Mouse (Mus musculus) CH12.LX (cell line): ENCODE measurements at regions not wholly inside any gene's neighbourhood (a gene's known extent, or its start where the extent isn't known, plus 50 kb on each side); places are given as distances from the start of the nearest gene placed in this dataset.

Experiments
- CTCF ChIP-seq, 2 experiments: IDR thresholded peaks in 1 of 2; conservative IDR thresholded peaks in 1 of 2; 2 replicates each; pipeline ENCODE4 v1.5.1; 2011 to 2012; ENCODE audit warnings: low read depth in 2 of 2, low read length in 2 of 2, improper control_type of control experiment in 1 of 2, inconsistent platforms in 1 of 2, mild to moderate bottlenecking in 1 of 2, moderate library complexity in 1 of 2
- EP300 ChIP-seq: IDR thresholded peaks from 2 replicates; pipeline ENCODE4 v1.6.1; 2011; ENCODE audit warnings: low read length, improper control_type of control experiment
- KAT2A ChIP-seq: IDR thresholded peaks from 2 replicates; pipeline ENCODE4 v1.6.1; 2012; ENCODE audit warnings: low read length, improper control_type of control experiment, inconsistent platforms; ENCODE audit not compliant: insufficient replicate concordance
- NELFE ChIP-seq: IDR thresholded peaks from 2 replicates; pipeline ENCODE4 v1.6.1; 2011; ENCODE audit warnings: low read depth, low read length, improper control_type of control experiment
- POLR2AphosphoS2 ChIP-seq: IDR thresholded peaks from 2 replicates; pipeline ENCODE4 v1.6.1; 2011; ENCODE audit warnings: low read depth, low read length, improper control_type of control experiment

DNA sequence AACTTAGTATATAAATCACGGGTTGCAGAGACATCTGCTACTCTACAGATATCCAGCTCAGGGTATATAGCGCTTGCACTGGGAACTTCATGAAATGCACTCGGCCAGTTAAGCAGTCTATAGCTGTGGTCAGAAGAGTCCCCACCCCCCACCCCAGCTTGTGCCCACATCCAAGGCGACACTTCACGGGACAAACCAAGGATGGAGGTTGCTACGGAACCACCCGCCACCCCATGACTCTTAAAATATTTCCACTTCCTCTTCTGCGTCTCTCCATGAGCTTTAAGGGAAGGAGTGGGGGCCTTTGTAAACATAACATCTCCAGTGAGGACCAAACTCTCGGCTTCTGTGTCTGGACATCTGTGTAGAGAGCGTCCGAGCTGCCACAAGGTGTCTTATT lies 469.5 kb upstream of the Fam19a5 start:
- TF ChIP-seq KAT2A (no peak), POLR2AphosphoS2 (no peak), CTCF (conservative IDR thresholded peaks at IDR 0.05 in 1 of 2, IDR thresholded peaks at IDR 0.05 in 1 of 2; ENCODE audit: low read depth in 2 of 2, low read length in 2 of 2) (no peak), NELFE (no peak), EP300 (no peak)
